Mouse (Mus musculus) heart, embryonic 14.5 days (tissue): ENCODE measurements around the gene Arhgap24. TPM values are rescaled to one million over a fixed set of nuclear protein-coding genes. Genes with fewer than 3 reads are reported as not detected.

Experiments used
- ATAC-seq: fragments of 200-750 bp; cut with Nextera tagmentation; 2 replicates; pipeline ENCODE4 v1.8.0; 2017; ENCODE audit warnings: low read depth, moderate TSS enrichment; ENCODE audit not compliant: insufficient number of reproducible peaks, insufficient read depth, low FRiP score
- H3K27ac ChIP-seq, 2 experiments: fragments of 200-500 bp in 1 of 2; fragments of 300-500 bp in 1 of 2; sonication (generic) in 1 of 2; replicated peaks in 1 of 2; 2 replicates each; pipeline ENCODE4 v1.5.1; 2012 to 2014; ENCODE audit warnings: low read depth in 2 of 2, low read length in 2 of 2, control low read depth in 1 of 2, mild to moderate bottlenecking in 1 of 2, mixed read lengths in 1 of 2; ENCODE audit not compliant: control insufficient read depth in 1 of 2, insufficient read depth in 1 of 2
- H3K27me3 ChIP-seq: fragments of 300-500 bp; sonication (generic); 2 replicates; pipeline ENCODE4 v1.6.1; 2014; ENCODE audit warnings: mild to moderate bottlenecking, low read length, control low read depth; ENCODE audit not compliant: control insufficient read depth, insufficient read depth
- H3K36me3 ChIP-seq: fragments of 300-500 bp; sonication (generic); 2 replicates; pipeline ENCODE4 v1.6.1; 2014; ENCODE audit warnings: mild to moderate bottlenecking, control low read depth, low read length, mixed read lengths; ENCODE audit not compliant: control insufficient read depth, insufficient read depth
- H3K4me1 ChIP-seq, 2 experiments: fragments of 200-500 bp in 1 of 2; fragments of 300-500 bp in 1 of 2; sonication (generic) in 1 of 2; 2 replicates each; pipeline ENCODE4 v1.6.1; 2012 to 2014; ENCODE audit warnings: low read length in 2 of 2, control low read depth in 1 of 2, mixed read lengths in 1 of 2; ENCODE audit not compliant: control insufficient read depth in 2 of 2, insufficient read depth in 2 of 2
- H3K4me2 ChIP-seq: fragments of 300-500 bp; sonication (generic); 2 replicates; pipeline ENCODE4 v1.6.1; 2014; ENCODE audit warnings: mild to moderate bottlenecking, low read length
- H3K4me3 ChIP-seq, 2 experiments: fragments of 200-500 bp in 1 of 2; fragments of 300-500 bp in 1 of 2; sonication (generic) in 1 of 2; 2 replicates each; pipeline ENCODE4 v1.5.1; 2012 to 2014; ENCODE audit warnings: low read length in 2 of 2, mild to moderate bottlenecking in 2 of 2, control low read depth in 1 of 2, low read depth in 1 of 2, moderate library complexity in 1 of 2; ENCODE audit not compliant: control insufficient read depth in 1 of 2, insufficient read depth in 1 of 2
- H3K9ac ChIP-seq: fragments of 300-500 bp; sonication (generic); 2 replicates; pipeline ENCODE4 v1.6.1; 2014; ENCODE audit warnings: mild to moderate bottlenecking, low read length
- H3K9me3 ChIP-seq: fragments of 300-500 bp; sonication (generic); 2 replicates; pipeline ENCODE4 v1.6.1; 2016; ENCODE audit warnings: low read length, control low read depth; ENCODE audit not compliant: control insufficient read depth
- WGBS: fragments of 180-500 bp; shearing (Covaris S2); extraction: QIAGEN DNeasy Blood & Tissue Kit; methylation state at CpG from one replicate; pipeline ENCODE4 v1.1.7; 2014; 5-methylcytosine and 5-hydroxymethylcytosine counted together
- polyA plus RNA-seq: library from polyadenylated mRNA; unstranded; fragments of >200 nt; fragmentation: Nextera tagmentation; extraction: Ambion mirVana; gene quantifications from 2 replicates; pipeline ENCODE4 v1.2.1, GENCODE M21; 2014

Arhgap24 gene
- polyA plus RNA-seq, 1 experiment from 2014 or later: 14.7 TPM

- 69% methylated on average over 3 of the region's 3 CpGs for WGBS
- H3K27ac ChIP-seq: no peak overlapping the region
- H3K4me3 ChIP-seq: no peak overlapping the region
- ATAC-seq: no peak
- no peaks in the 10 kb centered on the region for H3K36me3 ChIP-seq
- H3K4me2 ChIP-seq: no peak overlapping the region
- H3K27me3 ChIP-seq: no peaks in the 10 kb centered on the region
- no peak overlapping the region for H3K9ac ChIP-seq
- no peaks in the 10 kb centered on the region for H3K9me3 ChIP-seq
- no peaks in the 10 kb centered on the region for H3K4me1 ChIP-seq
Measured at GRCm38 (mm10) chr5:102537819-102538218, 56.6 kb downstream of the Arhgap24 start.

- H3K4me3 ChIP-seq: no peak overlapping the region
- WGBS: 91% methylated on average over 4 of the region's 4 CpGs
- H3K27ac ChIP-seq: no peak overlapping the region
- H3K27me3 ChIP-seq: no peaks in the 10 kb centered on the region
- no peaks in the 10 kb centered on the region for H3K9me3 ChIP-seq
- ATAC-seq: no peak
- H3K36me3 ChIP-seq: no peaks in the 10 kb centered on the region
- no peak overlapping the region for H3K4me2 ChIP-seq
- no peaks in the 10 kb centered on the region; a peak in 1 of 4 replicates for H3K4me1 ChIP-seq
- no peak overlapping the region for H3K9ac ChIP-seq
Measured at GRCm38 (mm10) chr5:102546296-102546695, 65.1 kb downstream of the Arhgap24 start.

GRCm38 (mm10) chr5:102547786-102548185, 66.6 kb downstream of the Arhgap24 start:
- H3K4me2 ChIP-seq: no peak overlapping the region
- H3K9ac ChIP-seq: no peak overlapping the region
- H3K27ac ChIP-seq: no peak overlapping the region
- no peaks in the 10 kb centered on the region; a peak in 1 of 4 replicates for H3K4me1 ChIP-seq
- no peaks in the 10 kb centered on the region for H3K27me3 ChIP-seq
- no peak for ATAC-seq
- no peak overlapping the region for H3K4me3 ChIP-seq
- H3K36me3 ChIP-seq: no peaks in the 10 kb centered on the region
- H3K9me3 ChIP-seq: no peaks in the 10 kb centered on the region

- H3K27ac ChIP-seq: no peak overlapping the region
- no peaks in the 10 kb centered on the region; a peak in 1 of 4 replicates for H3K4me1 ChIP-seq
- no peak for ATAC-seq
- no peaks in the 10 kb centered on the region for H3K27me3 ChIP-seq
- no peak overlapping the region for H3K4me2 ChIP-seq
- 70% methylated on average over 2 of the region's 2 CpGs for WGBS
- no peak overlapping the region for H3K9ac ChIP-seq
- no peak overlapping the region for H3K4me3 ChIP-seq
- no peaks in the 10 kb centered on the region for H3K9me3 ChIP-seq
- H3K36me3 ChIP-seq: no peaks in the 10 kb centered on the region
Measured at GRCm38 (mm10) chr5:102548382-102548781, 67.2 kb downstream of the Arhgap24 start.

- Histone ChIP-seq H3K36me3 (no peaks in the 10 kb centered on the region), H3K4me3 (no peak overlapping the region), H3K27ac (no peak overlapping the region), H3K4me1 (no peaks in the 10 kb centered on the region; a peak in 1 of 4 replicates), H3K9me3 (no peaks in the 10 kb centered on the region), H3K27me3 (no peaks in the 10 kb centered on the region), H3K9ac (no peak overlapping the region), H3K4me2 (no peak overlapping the region)
- WGBS: 39% methylated on average over 3 of the region's 3 CpGs
- no peak for ATAC-seq
Measured at GRCm38 (mm10) chr5:102550211-102550610, 69.0 kb downstream of the Arhgap24 start.

GRCm38 (mm10) chr5:102550870-102551637, 69.9 kb downstream of the Arhgap24 start:
- no peak for ATAC-seq
- Histone ChIP-seq H3K9me3 (no peaks in the 10 kb centered on the region), H3K4me2 (no peak overlapping the region), H3K27me3 (no peaks in the 10 kb centered on the region), H3K4me1 (no peaks in the 10 kb centered on the region; a peak in 1 of 4 replicates), H3K36me3 (no peaks in the 10 kb centered on the region), H3K4me3 (no peak overlapping the region), H3K9ac (no peak overlapping the region), H3K27ac (no peak overlapping the region)
- 41% methylated on average over 11 of the region's 11 CpGs for WGBS

- ATAC-seq: no peak
- WGBS: 62% methylated on average over 1 of the region's 1 CpGs
- no peaks in the 10 kb centered on the region; a peak in 1 of 4 replicates for H3K4me1 ChIP-seq
- no peaks in the 10 kb centered on the region for H3K27me3 ChIP-seq
- no peak overlapping the region for H3K4me3 ChIP-seq
- no peak overlapping the region for H3K4me2 ChIP-seq
- H3K9ac ChIP-seq: no peak overlapping the region
- H3K9me3 ChIP-seq: no peaks in the 10 kb centered on the region
- H3K27ac ChIP-seq: no peak overlapping the region
- no peaks in the 10 kb centered on the region for H3K36me3 ChIP-seq
Measured at GRCm38 (mm10) chr5:102552533-102552932, 71.3 kb downstream of the Arhgap24 start.

- H3K9me3 ChIP-seq: no peaks in the 10 kb centered on the region
- H3K27me3 ChIP-seq: no peaks in the 10 kb centered on the region
- H3K27ac ChIP-seq: no peak overlapping the region
- H3K4me2 ChIP-seq: no peak overlapping the region
- H3K4me3 ChIP-seq: no peak overlapping the region
- 88% methylated on average over 4 of the region's 4 CpGs for WGBS
- H3K9ac ChIP-seq: no peak overlapping the region
- ATAC-seq: no peak
- H3K4me1 ChIP-seq: no peaks in the 10 kb centered on the region
- no peaks in the 10 kb centered on the region for H3K36me3 ChIP-seq
Measured at GRCm38 (mm10) chr5:102555958-102556357, 74.8 kb downstream of the Arhgap24 start.
